Mouse (Mus musculus) cerebral cortex, adult 2 months (tissue): ENCODE data around the gene Mybphl.

Experiments used
- WGBS: fragments of 180-500 bp; shearing (Covaris S2); methylation state at CpG from one replicate; pipeline ENCODE4 v1.1.7; 2018; 5-methylcytosine and 5-hydroxymethylcytosine counted together

The Mybphl gene

GRCm38 (mm10) chr3:108364270-108364995 lies at the start of gene Mybphl:
TSS of gene Mybphl (plus strand) at chr3:108364911.
- WGBS: 68% methylated on average over 9 of the region's 9 CpGs

GRCm38 (mm10) chr3:108318517-108318916 lies 46.2 kb upstream of the Mybphl start:
- WGBS: 41% methylated on average over 2 of the region's 2 CpGs

GRCm38 (mm10) chr3:108321671-108322070 lies 43.0 kb upstream of the Mybphl start:
- 44% methylated on average over 4 of the region's 4 CpGs for whole genome bisulfite sequencing

- WGBS: 65% methylated on average over 4 of the region's 4 CpGs
Observed at GRCm38 (mm10) chr3:108322136-108322535, 42.6 kb upstream of the Mybphl start.

GRCm38 (mm10) chr3:108322962-108323361 lies 41.7 kb upstream of the Mybphl start:
- WGBS: 77% methylated on average over 3 of the region's 3 CpGs

- WGBS: 62% methylated on average over 4 of the region's 4 CpGs
Observed at GRCm38 (mm10) chr3:108324837-108325236, 39.9 kb upstream of the Mybphl start.

- WGBS: 84% methylated on average over 9 of the region's 9 CpGs
Observed at GRCm38 (mm10) chr3:108325521-108325920, 39.2 kb upstream of the Mybphl start.

GRCm38 (mm10) chr3:108327275-108327674 lies 37.4 kb upstream of the Mybphl start:
- WGBS: 61% methylated on average over 8 of the region's 8 CpGs

GRCm38 (mm10) chr3:108327916-108328315 lies 36.8 kb upstream of the Mybphl start:
- 40% methylated on average over 3 of the region's 3 CpGs for WGBS

- 21% methylated on average over 9 of the region's 9 CpGs for WGBS
Observed at GRCm38 (mm10) chr3:108328441-108328841, 36.3 kb upstream of the Mybphl start.

- WGBS: 55% methylated on average over 6 of the region's 6 CpGs
Observed at GRCm38 (mm10) chr3:108330812-108331211, 33.9 kb upstream of the Mybphl start.

- WGBS: 94% methylated on average over 5 of the region's 5 CpGs
Observed at GRCm38 (mm10) chr3:108336878-108337277, 27.8 kb upstream of the Mybphl start.

- 38% methylated on average over 2 of the region's 2 CpGs for WGBS
Observed at GRCm38 (mm10) chr3:108341040-108341439, 23.7 kb upstream of the Mybphl start.

GRCm38 (mm10) chr3:108342185-108342584 lies 22.5 kb upstream of the Mybphl start:
- WGBS: 52% methylated on average over 7 of the region's 7 CpGs

GRCm38 (mm10) chr3:108345855-108346254 lies 18.9 kb upstream of the Mybphl start:
- WGBS: 80% methylated on average over 7 of the region's 7 CpGs

- WGBS: 63% methylated on average over 9 of the region's 9 CpGs
Observed at GRCm38 (mm10) chr3:108348376-108348775, 16.3 kb upstream of the Mybphl start.

GRCm38 (mm10) chr3:108355245-108355644 lies 9.5 kb upstream of the Mybphl start:
- WGBS: 57% methylated on average over 3 of the region's 3 CpGs

- 68% methylated on average over 10 of the region's 10 CpGs for WGBS
Observed at GRCm38 (mm10) chr3:108357051-108357450, 7.7 kb upstream of the Mybphl start.

GRCm38 (mm10) chr3:108358445-108358844 lies 6.3 kb upstream of the Mybphl start:
- WGBS: 37% methylated on average over 6 of the region's 6 CpGs

GRCm38 (mm10) chr3:108360894-108361293 lies 3.8 kb upstream of the Mybphl start:
- 48% methylated on average over 7 of the region's 7 CpGs for WGBS

GRCm38 (mm10) chr3:108363626-108364025 lies 1.1 kb upstream of the Mybphl start:
- 41% methylated on average over 3 of the region's 3 CpGs for WGBS

- 72% methylated on average over 9 of the region's 9 CpGs for WGBS
Observed at GRCm38 (mm10) chr3:108367173-108367572, 2.5 kb downstream of the Mybphl start.

GRCm38 (mm10) chr3:108367828-108368227 lies 3.1 kb downstream of the Mybphl start:
- WGBS: 90% methylated on average over 3 of the region's 3 CpGs

GRCm38 (mm10) chr3:108368721-108369120 lies 4.0 kb downstream of the Mybphl start:
- 83% methylated on average over 5 of the region's 5 CpGs for WGBS
